Mouse (Mus musculus) intestine, embryonic 14.5 days (tissue): Measurements from ENCODE around the gene 9430015G10Rik. TPM values are rescaled to one million over a fixed set of nuclear protein-coding genes. Genes with fewer than 3 reads are reported as not detected.

Experiments
- ATAC-seq: fragments of 200-750 bp; cut with Nextera tagmentation; replicated peaks from 2 replicates; pipeline ENCODE4 v1.8.0; 2017; ENCODE audit warnings: low read depth, moderate number of reproducible peaks, moderate TSS enrichment, moderate library complexity; ENCODE audit not compliant: low FRiP score, low TSS enrichment
- DNase-seq: peaks from one replicate; pipeline ENCODE4 v3.0.0-alpha.2; 2018; ENCODE audit warnings: low spot score
- H3K27ac ChIP-seq: fragments of 300-500 bp; sonication (generic); 2 replicates; pipeline ENCODE4 v1.5.1; 2014; ENCODE audit warnings: low read depth, mild to moderate bottlenecking, control low read depth
- H3K27me3 ChIP-seq: fragments of 300-500 bp; sonication (generic); replicated peaks from 2 replicates; pipeline ENCODE4 v1.6.1; 2014; ENCODE audit warnings: low read length, control low read depth; ENCODE audit not compliant: control insufficient read depth, insufficient read depth
- H3K36me3 ChIP-seq: fragments of 300-500 bp; sonication (generic); 2 replicates; pipeline ENCODE4 v1.6.1; 2014; ENCODE audit warnings: low read length, control low read depth; ENCODE audit not compliant: control insufficient read depth, insufficient read depth
- H3K4me1 ChIP-seq: fragments of 300-500 bp; sonication (generic); replicated peaks from 2 replicates; pipeline ENCODE4 v1.6.1; 2014; ENCODE audit warnings: low read length, control low read depth, mixed read lengths; ENCODE audit not compliant: control insufficient read depth, insufficient read depth
- H3K4me2 ChIP-seq: fragments of 300-500 bp; sonication (generic); 2 replicates; pipeline ENCODE4 v1.6.1; 2014; ENCODE audit warnings: low read length
- H3K4me3 ChIP-seq: fragments of 300-500 bp; sonication (generic); 2 replicates; pipeline ENCODE4 v1.5.1; 2014; ENCODE audit warnings: low read depth, low read length, control low read depth, mixed read lengths
- H3K9ac ChIP-seq: fragments of 300-500 bp; sonication (generic); 2 replicates; pipeline ENCODE4 v1.6.1; 2014; ENCODE audit warnings: mild to moderate bottlenecking, low read length
- H3K9me3 ChIP-seq: fragments of 300-500 bp; sonication (generic); 2 replicates; pipeline ENCODE4 v1.6.1; 2016; ENCODE audit warnings: low read length, control low read depth; ENCODE audit not compliant: control insufficient read depth
- WGBS: fragments of 180-500 bp; shearing (Covaris S2); extraction: QIAGEN DNeasy Blood & Tissue Kit; methylation state at CpG from one replicate; pipeline ENCODE4 v1.1.7; 2014; 5-methylcytosine and 5-hydroxymethylcytosine counted together
- polyA plus RNA-seq: library from polyadenylated mRNA; unstranded; fragments of >200 nt; fragmentation: Nextera tagmentation; extraction: Ambion mirVana; gene quantifications from 2 replicates; pipeline ENCODE4 v1.2.1, GENCODE M21; 2014

Gene 9430015G10Rik
- polyA plus RNA-seq: 34.5 and 38.8 TPM in 2 replicates

DNA sequence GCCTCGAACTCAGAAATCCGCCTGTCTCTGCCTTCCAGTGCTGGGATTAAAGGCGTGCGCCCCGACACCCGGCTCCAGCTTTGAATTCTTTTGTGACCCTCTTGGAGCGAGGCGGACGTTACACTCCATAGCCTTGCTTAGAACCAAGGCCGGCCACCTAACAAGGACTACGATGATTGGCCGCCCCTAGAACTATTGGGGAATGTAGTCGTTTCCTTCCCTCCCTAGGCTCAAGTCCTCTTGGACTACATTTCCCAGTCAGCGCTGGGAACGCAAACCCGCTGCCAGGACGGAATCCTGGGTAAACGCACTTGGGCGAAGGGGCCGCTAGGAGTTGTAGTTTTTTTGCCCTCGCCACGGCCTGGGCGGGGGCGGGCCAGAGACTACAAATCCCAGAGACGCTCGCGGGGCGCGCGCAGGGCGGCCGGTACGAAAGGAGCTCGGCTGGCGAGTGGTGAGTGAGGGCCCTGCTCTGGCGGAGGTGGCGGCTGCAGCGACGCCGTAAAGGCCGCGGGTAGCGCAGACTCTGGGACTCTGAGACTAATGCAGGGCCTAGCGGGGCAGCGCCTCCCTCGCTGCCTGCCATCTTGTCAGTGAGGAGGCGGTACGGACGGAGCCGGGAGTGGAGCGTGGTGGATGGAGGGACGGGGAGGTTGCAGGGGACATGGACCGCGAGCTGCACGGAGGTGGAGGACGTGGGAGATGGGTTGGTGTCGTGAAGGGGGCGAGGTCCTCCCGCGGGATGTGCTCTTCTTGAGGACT lies at the start of gene 9430015G10Rik:
Gene 9430015G10Rik, plus strand, starts transcription at position 413 of the 762 bp plus-strand sequence.
- H3K27me3 ChIP-seq: no peaks in the 10 kb centered on the region
- H3K9ac ChIP-seq: peak within 1 kb of the TSS; percentile 83
- H3K4me1 ChIP-seq: peaks cover 8% of the 10 kb centered on the region
- H3K36me3 ChIP-seq: 0 out of 2 replicates have a peak, but pooled peaks cover 4% of the 10 kb centered on the region
- peak within 1 kb of the TSS; percentile 92 for H3K4me3 ChIP-seq
- DNase-seq: peak; percentile 96
- under 1% methylated on average over 60 of the region's 60 CpGs for WGBS
- no peaks in the 10 kb centered on the region for H3K9me3 ChIP-seq
- peak within 1 kb of the TSS; percentile 77 for H3K4me2 ChIP-seq
- peak within 1 kb of the TSS; percentile 75 for H3K27ac ChIP-seq
- peak; percentile 96 for ATAC-seq

DNA sequence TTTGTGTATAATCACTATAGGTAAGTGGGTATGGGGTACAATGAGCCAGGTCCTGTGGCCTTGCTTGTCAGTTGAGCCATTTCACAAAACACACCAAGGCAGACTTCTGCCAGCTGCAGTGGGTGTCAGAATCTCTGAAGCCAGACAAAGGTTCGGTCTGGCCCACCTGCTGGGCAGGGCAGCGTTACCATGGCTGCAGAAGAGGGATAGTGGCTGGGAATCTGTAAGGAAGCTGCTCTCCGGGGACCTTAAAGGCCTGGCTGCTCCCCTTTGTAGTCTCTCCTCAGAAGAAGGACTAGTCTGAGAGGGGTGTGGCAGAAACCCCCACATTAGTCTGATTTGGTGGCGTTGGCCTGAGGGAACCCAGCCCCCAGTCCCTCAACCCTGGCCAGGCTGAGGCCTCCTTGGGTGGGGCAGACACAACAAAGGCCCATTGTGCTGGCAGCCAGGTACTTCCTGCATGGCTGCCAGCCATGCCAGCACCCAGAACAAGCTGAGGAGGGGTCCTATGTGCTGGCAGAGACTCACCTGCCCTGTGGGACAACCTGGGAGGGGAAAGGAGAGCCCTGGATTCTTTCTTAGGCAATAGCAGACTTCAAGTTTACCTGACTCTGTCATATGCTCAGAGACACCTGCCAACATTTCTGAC lies 45.8 kb upstream of the 9430015G10Rik start:
- DNase-seq: peak; percentile 62
- Histone ChIP-seq H3K36me3 (no peaks in the 10 kb centered on the region), H3K9me3 (no peaks in the 10 kb centered on the region), H3K4me3 (no peak overlapping the region), H3K4me2 (no peak overlapping the region), H3K4me1 (peaks cover 7% of the 10 kb centered on the region; the same call in 1 of the 2 replicates), H3K27me3 (no peaks in the 10 kb centered on the region), H3K9ac (no peak overlapping the region), H3K27ac (peak overlapping the region; percentile 58)
- WGBS: 16% methylated on average over 4 of the region's 4 CpGs
- ATAC-seq: no peak

DNA sequence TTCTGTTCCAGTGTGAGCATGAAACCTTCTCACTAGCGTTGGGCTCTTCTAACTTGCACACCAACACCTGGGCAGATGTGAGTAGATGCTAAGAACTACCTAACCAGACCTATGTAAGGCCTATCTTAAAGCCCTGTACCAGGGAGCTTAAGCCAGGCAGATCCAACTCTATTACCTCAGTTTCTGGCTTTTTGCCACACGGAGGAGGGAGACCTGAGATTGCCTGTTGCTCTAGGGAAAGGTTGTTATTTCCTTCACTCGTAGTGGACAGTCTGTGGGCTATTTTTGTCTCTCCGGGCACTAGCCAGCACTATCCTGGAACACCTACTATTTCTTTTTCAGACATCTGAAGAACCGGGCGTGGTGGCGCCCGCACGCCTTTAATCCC lies 45.3 kb upstream of the 9430015G10Rik start:
- Histone ChIP-seq H3K9me3 (no peaks in the 10 kb centered on the region), H3K27ac (peak overlapping the region; percentile 58), H3K4me2 (no peak overlapping the region), H3K27me3 (no peaks in the 10 kb centered on the region), H3K9ac (no peak overlapping the region), H3K4me3 (no peak overlapping the region), H3K36me3 (no peaks in the 10 kb centered on the region), H3K4me1 (peaks cover 7% of the 10 kb centered on the region; the same call in 1 of the 2 replicates)
- no peak for DNase-seq
- WGBS: 79% methylated on average over 9 of the region's 9 CpGs
- ATAC-seq: no peak

DNA sequence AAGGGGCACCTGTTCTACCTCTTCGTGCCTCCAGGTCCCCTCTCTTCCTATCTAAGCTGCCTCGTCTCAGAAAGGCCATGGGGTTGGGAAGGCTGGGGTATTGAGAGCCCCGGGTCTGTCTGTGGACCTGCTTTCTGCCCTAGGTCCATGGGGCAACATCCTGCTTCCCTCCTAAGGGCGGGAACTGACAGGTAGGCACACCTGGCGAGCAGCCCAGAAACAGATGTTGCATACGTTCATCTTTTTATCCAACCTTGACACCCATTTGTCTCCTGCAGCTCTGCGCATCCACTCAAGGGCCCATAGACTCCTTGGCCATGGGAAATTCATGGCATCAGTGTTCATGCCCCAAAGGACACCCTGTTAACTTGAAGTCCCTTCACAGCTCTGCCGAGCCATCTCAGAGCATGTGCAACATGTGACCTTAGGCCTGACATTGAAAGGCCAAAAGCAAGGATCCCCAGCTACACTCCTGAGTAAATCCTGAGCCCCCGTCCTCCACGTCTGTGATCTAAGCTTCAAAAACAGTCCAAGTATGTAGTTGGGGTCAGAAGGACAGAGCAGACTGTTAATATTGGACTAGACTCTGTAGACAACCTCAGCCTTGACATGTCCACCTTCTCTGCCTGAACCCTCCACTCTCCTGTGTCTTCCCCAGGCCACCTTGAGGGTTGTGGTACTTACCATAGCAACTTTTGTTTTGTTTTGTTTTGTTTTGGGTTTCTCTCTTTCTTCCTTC lies 44.5 kb upstream of the 9430015G10Rik start:
- ATAC-seq: no peak
- H3K27ac ChIP-seq: no peak overlapping the region

DNA sequence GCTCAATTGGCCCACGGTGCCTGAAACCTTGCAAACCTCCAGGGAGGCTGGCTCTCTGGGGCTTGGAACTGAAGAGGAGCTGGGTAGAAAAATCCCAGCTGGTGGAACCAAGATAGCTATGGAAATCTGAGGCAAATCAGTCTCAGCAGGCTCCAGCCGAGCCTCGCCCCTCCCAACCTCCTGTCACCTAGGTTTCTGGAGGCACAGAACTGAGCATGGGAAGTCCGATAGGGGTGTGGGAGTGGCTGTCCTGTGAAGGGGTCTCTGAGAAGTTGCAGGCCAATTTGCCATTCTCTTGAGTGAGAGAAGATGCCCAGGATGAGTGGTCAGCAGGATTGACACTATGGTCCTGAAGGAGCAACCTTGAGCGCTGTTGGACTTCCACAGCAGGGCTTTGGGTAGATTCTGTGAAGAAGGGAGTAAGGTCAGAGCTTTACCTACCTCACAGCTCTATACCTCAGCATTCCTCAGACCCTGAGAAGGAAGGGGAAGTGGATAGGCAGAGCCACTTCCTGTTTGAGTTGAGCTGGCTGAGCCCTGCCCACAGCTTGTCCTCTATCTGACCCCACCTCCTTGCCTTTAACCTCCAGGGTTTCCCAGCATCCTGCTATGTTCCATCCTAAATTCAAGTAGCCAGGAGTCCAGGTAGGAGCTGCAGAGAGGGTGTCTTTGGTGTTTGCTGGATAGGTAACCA lies 42.4 kb upstream of the 9430015G10Rik start:
- H3K27me3 ChIP-seq: no peaks in the 10 kb centered on the region
- ATAC-seq (no peak), DNase-seq (no peak)
- H3K9ac ChIP-seq: no peak overlapping the region
- no peak overlapping the region for H3K27ac ChIP-seq
- H3K4me1 ChIP-seq: peaks cover 7% of the 10 kb centered on the region; the same call in 1 of the 2 replicates
- H3K4me3 ChIP-seq: no peak overlapping the region
- WGBS: 62% methylated on average over 5 of the region's 5 CpGs
- no peak overlapping the region for H3K4me2 ChIP-seq
- H3K36me3 ChIP-seq: no peaks in the 10 kb centered on the region
- H3K9me3 ChIP-seq: no peaks in the 10 kb centered on the region

More for the DNA sequence above, 44.5 kb upstream of the 9430015G10Rik start:
- Histone ChIP-seq H3K27me3 (no peaks in the 10 kb centered on the region), H3K9me3 (no peaks in the 10 kb centered on the region), H3K4me3 (no peak overlapping the region), H3K4me1 (peaks cover 7% of the 10 kb centered on the region; the same call in 1 of the 2 replicates), H3K9ac (no peak overlapping the region), H3K36me3 (no peaks in the 10 kb centered on the region), H3K4me2 (no peak overlapping the region)
- DNase-seq: no peak
- 85% methylated on average over 10 of the region's 10 CpGs for WGBS

DNA sequence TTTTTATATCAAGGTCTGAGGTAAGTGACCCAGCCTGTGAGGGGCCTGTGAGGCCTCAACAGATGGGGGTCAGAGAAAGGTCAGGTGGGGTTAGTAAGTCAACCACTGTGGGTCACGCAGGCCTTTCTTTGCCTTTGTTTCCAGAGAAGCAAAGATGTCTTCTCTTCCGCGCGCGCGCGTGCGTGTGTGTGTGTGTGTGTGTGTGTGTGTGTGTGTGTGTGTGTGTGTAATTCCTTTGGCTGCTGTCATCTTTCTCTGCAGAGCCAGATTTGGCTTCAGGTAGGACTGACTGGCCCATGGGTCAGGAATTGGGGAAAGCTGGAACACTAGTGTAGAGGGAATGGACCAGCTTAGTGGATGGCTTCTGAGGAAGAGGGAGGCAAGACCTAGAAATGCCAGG lies 40.1 kb upstream of the 9430015G10Rik start:
- Histone ChIP-seq H3K9me3 (no peaks in the 10 kb centered on the region), H3K4me1 (peaks cover 7% of the 10 kb centered on the region; the same call in 1 of the 2 replicates), H3K27me3 (no peaks in the 10 kb centered on the region), H3K4me3 (no peak overlapping the region), H3K4me2 (no peak overlapping the region), H3K36me3 (no peaks in the 10 kb centered on the region), H3K27ac (no peak overlapping the region), H3K9ac (no peak overlapping the region)
- DNase-seq: no peak
- no peak for ATAC-seq
- WGBS: 90% methylated on average over 8 of the region's 8 CpGs

DNA sequence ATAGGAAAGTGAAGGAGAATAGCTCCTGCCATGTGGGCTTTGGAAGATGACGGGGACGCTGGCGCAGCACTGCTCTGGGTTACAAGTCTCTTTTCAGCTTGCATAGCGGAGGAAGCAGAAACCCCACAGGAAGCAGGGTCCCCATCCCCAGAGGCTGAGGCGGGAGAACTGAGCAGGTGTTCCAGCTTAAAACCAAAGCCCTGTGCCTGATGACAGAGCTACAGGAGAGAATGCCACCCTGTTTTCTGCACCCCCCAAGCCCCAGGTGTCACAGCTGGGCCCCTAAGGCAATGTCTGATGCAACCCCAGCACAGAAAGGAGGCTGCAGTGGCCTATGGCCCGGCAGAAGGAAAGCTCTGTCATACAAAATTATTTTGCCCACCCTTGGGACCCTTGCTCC lies 39.5 kb upstream of the 9430015G10Rik start:
- H3K4me1 ChIP-seq: peaks cover 7% of the 10 kb centered on the region; the same call in 1 of the 2 replicates
- no peak for ATAC-seq
- H3K4me2 ChIP-seq: no peak overlapping the region
- no peaks in the 10 kb centered on the region for H3K27me3 ChIP-seq
- H3K9ac ChIP-seq: no peak overlapping the region
- 72% methylated on average over 6 of the region's 6 CpGs for WGBS
- H3K4me3 ChIP-seq: no peak overlapping the region
- H3K27ac ChIP-seq: no peak overlapping the region
- H3K36me3 ChIP-seq: no peaks in the 10 kb centered on the region
- H3K9me3 ChIP-seq: no peaks in the 10 kb centered on the region
- DNase-seq: no peak

DNA sequence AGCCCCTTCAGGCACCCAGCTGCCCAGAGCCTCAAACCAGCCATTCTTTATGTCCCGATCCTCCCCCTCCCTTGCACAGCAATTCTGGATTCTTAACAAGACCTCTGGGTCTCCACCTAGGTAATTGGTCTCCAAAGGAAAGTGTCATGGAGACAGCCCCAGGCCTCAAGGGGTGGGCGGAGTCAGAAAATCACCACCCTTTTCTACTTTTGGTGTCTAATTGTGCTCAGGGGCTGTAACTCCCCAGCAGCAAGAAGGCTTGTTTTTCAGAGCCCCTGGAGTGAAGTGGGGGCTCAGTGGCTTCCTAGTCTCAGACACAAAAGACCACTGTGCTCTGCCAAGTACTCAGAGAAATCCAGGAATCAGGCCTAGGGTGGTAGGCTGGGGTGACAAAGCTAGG lies 39.1 kb upstream of the 9430015G10Rik start:
- Histone ChIP-seq H3K27ac (no peak overlapping the region), H3K9me3 (no peaks in the 10 kb centered on the region), H3K9ac (no peak overlapping the region), H3K4me3 (no peak overlapping the region), H3K4me2 (no peak overlapping the region), H3K4me1 (peaks cover 7% of the 10 kb centered on the region; the same call in 1 of the 2 replicates), H3K36me3 (no peaks in the 10 kb centered on the region), H3K27me3 (no peaks in the 10 kb centered on the region)
- WGBS: 56% methylated on average over 2 of the region's 2 CpGs
- DNase-seq (no peak), ATAC-seq (no peak)
